Comparison of ENCODE assay signal across 22 mouse cellular contexts in genomic region chr16:21188345-21188744, GRCm38 (mm10). TPM values are rescaled to one million over a fixed set of nuclear protein-coding genes. Genes with fewer than 3 reads are reported as not detected.
DNase-seq lines count a peak whose midpoint lies in the region; ATAC-seq and TF ChIP-seq lines count a peak whose summit lies in the region.
"Had no signal": no experiment of that assay in that cellular context is flagged by ENCODE, and none has a peak within 500 bp of the region (broad histone marks: within the 10 kb centered on the region; RNA-seq: fewer than 3 reads in every experiment).

No protein-coding gene starts in this region.

- H3K4me3 ChIP-seq in forebrain, postnatal 0 days (ENCODE audit: low read depth, low read length) = no peak overlapping the region
- H3K4me3 ChIP-seq in forebrain, embryonic 15.5 days = no peak overlapping the region
- H3K4me3 ChIP-seq in left cerebral cortex, adult 2 months = no peak overlapping the region
- no peak overlapping the region for H3K4me3 ChIP-seq in MEL (ENCODE audit: control insufficient read depth in 1 of 2, insufficient read depth in 1 of 2, low read depth in 2 of 2, low read length in 2 of 2)
- H3K4me3 ChIP-seq: embryonic facial prominence, embryonic 15.5 days; liver, embryonic 13.5 days; midbrain, embryonic 12.5 days had no signal

- no peaks in the 10 kb centered on the region for H3K4me1 ChIP-seq in forebrain, postnatal 0 days (ENCODE audit: insufficient read depth)
- H3K4me1 ChIP-seq in forebrain, embryonic 15.5 days = peaks cover 12% of the 10 kb centered on the region
- H3K4me1 ChIP-seq in MEL (ENCODE audit: control insufficient read depth in 1 of 2, insufficient read depth in 2 of 2, low read length in 2 of 2) = no peaks in the 10 kb centered on the region
- H3K4me1 ChIP-seq: liver, embryonic 13.5 days; midbrain, embryonic 12.5 days had no signal

- no peak; the same call in 1 of the 2 replicates for TF ChIP-seq RAD21 in MEL (IDR thresholded peaks at IDR 0.05; ENCODE audit: low read depth, low read length)

- 77% methylated on average over 3 of the region's 3 CpGs for WGBS in forebrain, postnatal 0 days
- WGBS in forebrain, embryonic 15.5 days = 79% methylated on average over 3 of the region's 3 CpGs

- H3K27me3 ChIP-seq in forebrain, postnatal 0 days (ENCODE audit: insufficient read depth, low read length) = no peaks in the 10 kb centered on the region
- H3K27me3 ChIP-seq in forebrain, embryonic 15.5 days = no peaks in the 10 kb centered on the region
- H3K27me3 ChIP-seq in MEL (ENCODE audit: control insufficient read depth in 1 of 2, insufficient read depth in 2 of 2, low read length in 2 of 2) = 0 out of 4 replicates have a peak, but pooled peaks cover 0 to 2% of the 10 kb centered on the region in 2 experiments
- H3K27me3 ChIP-seq: embryonic facial prominence, embryonic 15.5 days; liver, embryonic 13.5 days; midbrain, embryonic 12.5 days had no signal

- no peaks in the 10 kb centered on the region for H3K36me3 ChIP-seq in forebrain, postnatal 0 days (ENCODE audit: insufficient read depth)
- H3K36me3 ChIP-seq in forebrain, embryonic 15.5 days = no peaks in the 10 kb centered on the region
- no peaks in the 10 kb centered on the region for H3K36me3 ChIP-seq in MEL (ENCODE audit: control insufficient read depth in 1 of 2, insufficient read depth in 2 of 2, low read length in 2 of 2)
- H3K36me3 ChIP-seq: embryonic facial prominence, embryonic 15.5 days; liver, embryonic 13.5 days; midbrain, embryonic 12.5 days had no signal

- H3K4me2 ChIP-seq in forebrain, postnatal 0 days (ENCODE audit: low read depth) = no peak overlapping the region
- no peak overlapping the region for H3K4me2 ChIP-seq in forebrain, embryonic 15.5 days (replicated peaks)
- H3K4me2 ChIP-seq: embryonic facial prominence, embryonic 15.5 days; liver, embryonic 13.5 days; midbrain, embryonic 12.5 days had no signal

- no peak overlapping the region for H3K9ac ChIP-seq in forebrain, postnatal 0 days
- H3K9ac ChIP-seq in forebrain, embryonic 15.5 days (replicated peaks) = no peak overlapping the region
- H3K9ac ChIP-seq in MEL (ENCODE audit: control insufficient read depth, low read depth, low read length, poor library complexity, severe bottlenecking) = no peak overlapping the region
- H3K9ac ChIP-seq: embryonic facial prominence, embryonic 15.5 days; liver, embryonic 13.5 days; midbrain, embryonic 12.5 days had no signal

- peak; percentile 46 for TF ChIP-seq CTCF in forebrain, postnatal 0 days (IDR thresholded peaks at IDR 0.05; ENCODE audit: low read depth)
- TF ChIP-seq CTCF in left cerebral cortex, adult 2 months (IDR thresholded peaks at IDR 0.05) = peak; percentile 52
- TF ChIP-seq CTCF in MEL (IDR thresholded peaks at IDR 0.05 in 2 of 3, conservative IDR thresholded peaks at IDR 0.05 in 1 of 3; ENCODE audit: control insufficient read depth in 1 of 3, insufficient read depth in 1 of 3, low read depth in 2 of 3, low read length in 3 of 3, poor library complexity in 1 of 3, severe bottlenecking in 1 of 3) = peak; percentile 28 to 46 (median 31); a peak in 4 of 6 replicates

- no peak for TF ChIP-seq EP300 in MEL (IDR thresholded peaks at IDR 0.05; ENCODE audit: low read depth in 1 of 2, low read length in 2 of 2)

- no peak overlapping the region for H3K27ac ChIP-seq in forebrain, postnatal 0 days (ENCODE audit: low read depth, low read length)
- no peak overlapping the region for H3K27ac ChIP-seq in forebrain, embryonic 15.5 days (replicated peaks)
- H3K27ac ChIP-seq in left cerebral cortex, adult 2 months = peak overlapping the region; percentile 94
- no peak overlapping the region for H3K27ac ChIP-seq in MEL (ENCODE audit: control insufficient read depth, low read depth, low read length)
- H3K27ac ChIP-seq: embryonic facial prominence, embryonic 15.5 days; liver, embryonic 13.5 days; midbrain, embryonic 12.5 days had no signal

- no peaks in the 10 kb centered on the region for H3K9me3 ChIP-seq in forebrain, postnatal 0 days (ENCODE audit: low read length)
- H3K9me3 ChIP-seq in forebrain, embryonic 15.5 days = no peaks in the 10 kb centered on the region
- no peaks in the 10 kb centered on the region for H3K9me3 ChIP-seq in MEL (replicated peaks; ENCODE audit: insufficient read depth, low read length)
- H3K9me3 ChIP-seq: embryonic facial prominence, embryonic 15.5 days; liver, embryonic 13.5 days; midbrain, embryonic 12.5 days had no signal

- intact Hi-C loops in left cerebral cortex, adult 2 months (cut with DNase I) = no loop called here

- no peak for TF ChIP-seq POLR2A in MEL (IDR thresholded peaks at IDR 0.05; ENCODE audit: control insufficient read depth in 1 of 2, insufficient read depth in 1 of 2, low read depth in 1 of 2, low read length in 2 of 2, poor library complexity in 1 of 2)

- no peak for ATAC-seq in forebrain, postnatal 0 days
- ATAC-seq in forebrain, embryonic 15.5 days (replicated peaks) = no peak
- ATAC-seq in frontal cortex, adult (ENCODE audit: low TSS enrichment) = no peak
- ATAC-seq: activated CD4-positive, CD25-positive, alpha-beta regulatory T cell, adult 4 months; hindbrain, embryonic 16.5 days had no signal

- no peaks in the 10 kb centered on the region for H3K79me2 ChIP-seq in MEL (ENCODE audit: control insufficient read depth, insufficient read depth, low read length, poor library complexity)

- no peak for DNase-seq in forebrain, postnatal 0 days
- no peak for DNase-seq in left cerebral cortex, adult 2 months (ENCODE audit: extremely low spot score in 1 of 2, low spot score in 2 of 2)
- no peak for DNase-seq in left cerebral cortex, adult 9 months (ENCODE audit: low spot score in 2 of 2)
- DNase-seq in 3T3-L1 (ENCODE audit: low read depth, low spot score) (peak; percentile 49), MEL (ENCODE audit: low read depth, low spot score) (peak; percentile 19)
- DNase-seq in cerebellum, postnatal 36 days = no peak
- DNase-seq: cerebellum, postnatal 10 days; layer of hippocampus, adult 9-11 months; liver, embryonic 13.5 days; lung, postnatal 4 days; thymus, adult 18-20 months had no signal

TF ChIP-seq in MEL, 35 proteins besides CTCF, POLR2A, EP300 and RAD21:
- no peak for TF ChIP-seq BHLHE40 (IDR thresholded peaks at IDR 0.05; ENCODE audit: borderline replicate concordance, low read depth, low read length)
- peak; percentile 23; the same call in 1 of the 2 replicates for TF ChIP-seq ZC3H11A (IDR thresholded peaks at IDR 0.05; ENCODE audit: low read depth, low read length)
- peak; percentile 47 for TF ChIP-seq SMC3 (IDR thresholded peaks at IDR 0.05; ENCODE audit: low read depth, low read length)
- TF ChIP-seq TCF12 (IDR thresholded peaks at IDR 0.05; ENCODE audit: low read depth, low read length) = no peak

RNA-seq across cellular contexts. Expression of gene Ephb3, which starts 16.2 kb away (rescaled TPM):
- total RNA-seq in forebrain, postnatal 0 days (2014; rRNA removed) = 10.1 and 11.3 TPM in 2 replicates
- polyA plus RNA-seq in forebrain, postnatal 0 days (2015; fragmentation: Nextera tagmentation; extraction: Ambion mirVana) = 3.3 and 5.8 TPM in 2 replicates
- 7.6 and 7.9 TPM in 2 replicates for polyA plus RNA-seq in forebrain, embryonic 15.5 days (2015; fragmentation: Nextera tagmentation; extraction: Ambion mirVana)
- 10 to 100 TPM; 26.8 to 27.3 TPM for total RNA-seq in left cerebral cortex, adult 2 months (2021)
- 0.42 and 0.46 TPM in 2 replicates for total RNA-seq in MEL (2012; rRNA removed)
- polyA plus RNA-seq in MEL (2012; ENCODE audit: insufficient read depth in 1 of 2, insufficient read length in 2 of 2, low read depth in 1 of 2, low replicate concordance in 2 of 2, missing spikeins in 1 of 2) = 1 to 10 TPM in 1 of 2 experiments, not detected in 1; 2.9 TPM
- polyA plus RNA-seq: activated CD4-positive, CD25-positive, alpha-beta regulatory T cell, adult 4 months had no signal

RNA-seq across cellular contexts. Expression of gene Teddm3, which starts 34.5 kb away (rescaled TPM):
- total RNA-seq in forebrain, postnatal 0 days (2014; rRNA removed) = not detected in 2 replicates
- not detected in 2 replicates for polyA plus RNA-seq in forebrain, postnatal 0 days (2015; fragmentation: Nextera tagmentation; extraction: Ambion mirVana)
- polyA plus RNA-seq in forebrain, embryonic 15.5 days (2015; fragmentation: Nextera tagmentation; extraction: Ambion mirVana) = not detected in 2 replicates
- 1 to 10 TPM; 1.1 to 1.4 TPM for total RNA-seq in left cerebral cortex, adult 2 months (2021)
- total RNA-seq in MEL (2012; rRNA removed) = not detected in 2 replicates
- not detected for polyA plus RNA-seq in MEL (2012; ENCODE audit: insufficient read depth in 1 of 2, insufficient read length in 2 of 2, low read depth in 1 of 2, low replicate concordance in 2 of 2, missing spikeins in 1 of 2)
- total RNA-seq: adrenal gland, postnatal 4 days; gastrocnemius, adult 18-20 months; heart, postnatal 25 days had no signal
- polyA plus RNA-seq: C2C12; forebrain, embryonic 11.5 days; liver, embryonic 13.5 days; midbrain, embryonic 12.5 days had no signal

Comparison
In these comparisons a context has a peak if more than half of its experiments do, and no peak if none do; other contexts are left out.
1. DNase-seq: peak in 3T3-L1 (single experiment) and MEL (single experiment); none in forebrain, postnatal 0 days (single experiment), left cerebral cortex, adult 2 months (0 of 2), left cerebral cortex, adult 9 months (0 of 2) and cerebellum, postnatal 36 days (0 of 2).
2. Peak in every context shown above with its lines, with median percentiles within 50 percentile points of each other: CTCF ChIP-seq.